Mouse (Mus musculus) bone marrow macrophage, adult 2 months (primary cell): ENCODE measurements around the gene Cela2a. TPM values are rescaled to one million over a fixed set of nuclear protein-coding genes. Genes with fewer than 3 reads are reported as not detected.

Experiments
- H3K27ac ChIP-seq: 2 replicates; pipeline ENCODE4 v1.5.1; 2012; ENCODE audit warnings: low read depth, low read length; ENCODE audit not compliant: insufficient read depth
- H3K4me1 ChIP-seq: 2 replicates; pipeline ENCODE4 v1.6.1; 2012; ENCODE audit warnings: low read length; ENCODE audit not compliant: control insufficient read depth, insufficient read depth
- H3K4me3 ChIP-seq: 2 replicates; pipeline ENCODE4 v1.5.1; 2012; ENCODE audit warnings: mild to moderate bottlenecking, low read length, moderate library complexity; ENCODE audit not compliant: insufficient read depth
- CTCF ChIP-seq: IDR thresholded peaks from 2 replicates; pipeline ENCODE4 v1.5.1; 2012; ENCODE audit warnings: low read depth, mild to moderate bottlenecking, low read length, moderate library complexity
- POLR2A ChIP-seq: IDR thresholded peaks from 2 replicates; pipeline ENCODE4 v1.6.1; 2012; ENCODE audit warnings: mild to moderate bottlenecking, low read depth, low read length, borderline replicate concordance
- polyA plus RNA-seq: library from polyadenylated mRNA; stranded (reverse); fragments of >200 nt; gene quantifications from 2 replicates; pipeline ENCODE4 v1.2.4, GENCODE M21; 2012; ENCODE audit not compliant: missing spikeins, insufficient read depth, insufficient read length

Gene Cela2a
- not detected in 2 replicates for polyA plus RNA-seq

- H3K4me1 ChIP-seq = peaks cover 3% of the 10 kb centered on the region
- TF ChIP-seq POLR2A (no peak), CTCF (no peak)
- no peak within 1 kb of the TSS for H3K4me3 ChIP-seq
- H3K27ac ChIP-seq = no peak within 1 kb of the TSS
These were observed at the start of gene Cela2a for GRCm38 (mm10) chr4:141826060-141826459. Gene Cela2a, minus strand, starts transcription at chr4:141826160.

- Histone ChIP-seq H3K4me3 (peak overlapping the region; percentile 77), H3K27ac (no peak overlapping the region), H3K4me1 (peaks cover 13% of the 10 kb centered on the region)
- TF ChIP-seq CTCF = no peak
These were observed 49.6 kb upstream of the Cela2a start for GRCm38 (mm10) chr4:141875481-141876108.

DNA sequence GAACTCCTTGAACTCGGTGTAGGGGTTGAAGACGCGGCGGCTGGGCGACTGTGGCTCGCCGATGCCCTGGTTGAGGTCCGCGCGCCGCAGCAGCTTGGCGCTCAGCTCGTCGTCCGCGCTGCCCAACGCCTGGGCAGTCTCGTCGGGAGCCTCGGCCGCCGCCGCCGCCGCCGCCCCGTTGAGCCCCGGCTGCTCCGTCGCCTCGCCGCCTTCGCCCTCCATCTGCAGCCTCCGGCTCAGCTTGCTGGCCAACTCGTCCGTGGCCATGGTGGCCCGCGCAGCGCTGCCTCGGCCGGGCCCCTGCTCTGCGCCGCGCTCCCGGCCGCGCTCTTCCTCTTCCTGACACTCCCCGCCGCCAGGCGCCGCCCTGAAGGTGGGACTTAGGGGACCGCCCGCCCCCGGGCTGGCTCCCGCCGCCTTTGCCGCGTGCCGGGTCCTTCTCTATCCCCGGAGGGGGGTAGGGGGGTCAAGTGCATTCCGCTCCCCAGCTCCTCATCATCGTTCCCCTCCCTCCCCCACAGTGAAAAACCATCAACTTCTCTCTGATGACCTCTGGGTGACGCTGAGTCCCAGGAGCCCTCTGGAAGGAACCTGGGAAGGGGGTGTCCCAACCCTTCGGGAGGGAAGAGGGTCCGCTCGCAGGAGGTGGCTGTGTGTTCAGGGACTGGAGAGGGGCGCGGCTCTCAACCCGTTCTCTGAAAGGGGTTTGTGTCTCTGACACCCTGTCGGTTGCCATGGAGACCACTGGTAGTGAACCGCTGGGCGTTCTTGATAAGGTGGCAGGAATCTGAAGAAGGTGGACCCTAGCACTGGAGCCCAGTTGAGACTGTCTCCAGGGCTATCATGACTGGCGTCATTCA is 48.9 kb upstream of the Cela2a start, which contains the start of gene Efhd2:
Efhd2 (minus strand) TSS at position 320 of the 860 bp plus-strand sequence.
- Histone ChIP-seq H3K4me3 (peak within 1 kb of the TSS; percentile 77), H3K4me1 (peaks cover 20% of the 10 kb centered on the region)

DNA sequence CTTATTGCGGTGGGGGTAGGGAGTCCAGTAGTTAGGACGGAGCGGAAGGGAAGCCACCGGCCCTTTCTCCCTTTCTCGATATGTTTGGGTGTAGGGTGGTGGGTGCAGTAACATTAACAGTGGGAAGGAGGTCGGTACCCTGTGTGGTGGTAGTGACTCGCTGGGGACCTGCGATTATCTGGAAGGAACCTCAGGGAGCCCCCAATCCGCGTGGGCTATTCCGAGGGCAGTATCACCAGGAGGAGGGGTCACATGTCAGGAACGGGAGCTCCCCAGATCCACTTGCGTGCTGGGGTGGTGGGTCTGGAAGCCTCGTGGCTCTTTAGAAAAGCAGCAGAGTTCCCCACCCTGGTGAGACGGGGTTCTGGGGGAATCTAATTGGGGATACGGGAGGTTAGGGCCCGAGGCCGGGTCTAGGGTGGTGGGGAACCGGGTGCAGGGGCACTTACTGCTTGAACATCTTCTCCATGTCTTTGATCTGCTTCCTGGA is 48.2 kb upstream of the Cela2a start:
- H3K27ac ChIP-seq = peak overlapping the region; percentile 96
- peak overlapping the region; percentile 77 for H3K4me3 ChIP-seq
- H3K4me1 ChIP-seq = peaks cover 23% of the 10 kb centered on the region
- TF ChIP-seq CTCF (no peak), POLR2A (no peak)

More for the DNA sequence above, 48.9 kb upstream of the Cela2a start, which contains the start of gene Efhd2:
- no peak for TF ChIP-seq CTCF
- TF ChIP-seq POLR2A = peak; percentile 79; the same call in 1 of the 2 replicates
- peak within 1 kb of the TSS; percentile 96 for H3K27ac ChIP-seq

- H3K4me1 ChIP-seq = peaks cover 34% of the 10 kb centered on the region
- peak overlapping the region; percentile 96 for H3K27ac ChIP-seq
- no peak for TF ChIP-seq CTCF
- no peak for TF ChIP-seq POLR2A
- H3K4me3 ChIP-seq = peak overlapping the region; percentile 77
These were observed 47.0 kb upstream of the Cela2a start for GRCm38 (mm10) chr4:141872977-141873376.

GRCm38 (mm10) chr4:141871909-141872308 is 45.9 kb upstream of the Cela2a start:
- Histone ChIP-seq H3K27ac (peak overlapping the region; percentile 96), H3K4me3 (peak overlapping the region; percentile 77), H3K4me1 (peaks cover 44% of the 10 kb centered on the region)
- TF ChIP-seq CTCF = no peak
- no peak for TF ChIP-seq POLR2A

- peak overlapping the region; percentile 96 for H3K27ac ChIP-seq
- H3K4me3 ChIP-seq = peak overlapping the region; percentile 77
- TF ChIP-seq POLR2A (no peak), CTCF (no peak)
- H3K4me1 ChIP-seq = peaks cover 49% of the 10 kb centered on the region
These were observed 45.4 kb upstream of the Cela2a start for GRCm38 (mm10) chr4:141871333-141871725.

- Histone ChIP-seq H3K4me3 (peak overlapping the region; percentile 77), H3K27ac (peak overlapping the region; percentile 96), H3K4me1 (peaks cover 54% of the 10 kb centered on the region)
- TF ChIP-seq CTCF = no peak
- TF ChIP-seq POLR2A = no peak
These were observed 44.8 kb upstream of the Cela2a start for GRCm38 (mm10) chr4:141870666-141871332.

DNA sequence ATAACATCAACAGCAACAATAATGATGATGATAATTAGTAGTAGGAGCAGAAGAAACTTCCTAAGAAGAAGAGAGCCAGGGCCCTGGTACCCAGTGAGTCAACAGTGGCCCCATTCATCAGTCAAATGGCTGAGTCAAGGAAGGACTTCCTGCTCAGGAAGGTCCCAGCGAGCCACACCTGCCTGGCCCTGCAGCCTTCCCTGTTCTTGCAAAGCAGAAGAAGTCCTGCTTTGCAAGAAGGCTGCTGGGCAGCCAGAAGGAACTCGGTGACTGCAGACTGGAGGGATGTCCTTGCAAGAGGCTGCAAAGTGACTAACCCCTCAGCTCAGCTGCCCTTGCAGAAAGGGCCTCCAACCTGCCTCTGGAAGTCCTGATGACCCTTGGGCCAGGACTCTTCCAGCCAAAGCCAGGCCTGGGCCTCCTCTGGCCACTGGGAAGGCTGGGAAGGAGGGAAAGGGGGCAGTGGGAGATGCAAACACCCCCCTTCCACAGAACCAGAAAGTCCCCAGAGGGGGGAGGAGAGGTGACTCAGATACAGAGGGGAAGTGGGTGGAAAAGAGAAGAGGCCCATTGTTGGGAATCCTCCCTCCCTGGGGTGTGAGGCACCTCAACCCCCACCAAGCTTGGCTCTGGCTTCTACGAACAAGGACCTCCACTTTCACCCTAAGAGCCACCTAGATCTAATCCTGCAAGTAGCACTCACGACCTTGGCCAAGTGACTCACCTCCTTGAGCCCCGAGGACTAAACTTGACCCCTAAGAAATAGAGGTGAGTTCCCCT is 43.7 kb upstream of the Cela2a start:
- TF ChIP-seq CTCF (no peak), POLR2A (no peak)
- H3K27ac ChIP-seq = peak overlapping the region; percentile 96
- H3K4me3 ChIP-seq = peak overlapping the region; percentile 48
- peaks cover 57% of the 10 kb centered on the region for H3K4me1 ChIP-seq
